ENCODE assay signal across 9 mouse cellular contexts in genomic region chr6:7845680-7846017, GRCm38 (mm10). TPM values are rescaled to one million over a fixed set of nuclear protein-coding genes. Genes with fewer than 3 reads are reported as not detected.
DNase-seq lines count a peak whose midpoint lies in the region; ATAC-seq lines count a peak whose summit lies in the region.
"Had no signal": no experiment of that assay in that cellular context is flagged by ENCODE, and none has a peak within 500 bp of the region (broad histone marks: within the 10 kb centered on the region; RNA-seq: fewer than 3 reads in every experiment).

No protein-coding gene starts in this region.

- H3K27me3 ChIP-seq in forebrain, embryonic 10.5 days (ENCODE audit: poor library complexity, severe bottlenecking) = no peaks in the 10 kb centered on the region
- no peaks in the 10 kb centered on the region for H3K27me3 ChIP-seq in liver, embryonic 11.5 days (replicated peaks; ENCODE audit: control insufficient read depth, insufficient read depth, low read length)
- H3K27me3 ChIP-seq: Patski had no signal

- peak overlapping the region; percentile 79 for H3K4me3 ChIP-seq in forebrain, embryonic 10.5 days
- peak overlapping the region; percentile 92 for H3K4me3 ChIP-seq in liver, embryonic 11.5 days (ENCODE audit: low read depth, low read length)

- WGBS in forebrain, embryonic 10.5 days = 35% methylated on average over 6 of the region's 6 CpGs
- 1% methylated on average over 6 of the region's 6 CpGs for WGBS in liver, embryonic 11.5 days

- H3K4me1 ChIP-seq in forebrain, embryonic 10.5 days = peaks cover 31% of the 10 kb centered on the region
- peaks cover 30% of the 10 kb centered on the region for H3K4me1 ChIP-seq in liver, embryonic 11.5 days (replicated peaks; ENCODE audit: control insufficient read depth, insufficient read depth, low read length)

- DNase-seq in embryo, embryonic 11 days = peak; percentile 22
- no peak for DNase-seq in embryo, embryonic 9.5 days (ENCODE audit: extremely low spot score)
- DNase-seq in 416B (ENCODE audit: low read depth) = peak; percentile 77
- no peak for DNase-seq in forebrain, embryonic 10.5 days (ENCODE audit: extremely low spot score, low spot score)
- no peak for DNase-seq in liver, embryonic 11.5 days (ENCODE audit: low spot score)
- peak; percentile 39 for DNase-seq in thymus, postnatal 14 days
- DNase-seq in cerebellum, postnatal 10 days = no peak
- no peak for DNase-seq in gastrocnemius, postnatal 25 days

- no peak overlapping the region for H3K27ac ChIP-seq in forebrain, embryonic 10.5 days
- H3K27ac ChIP-seq in liver, embryonic 11.5 days (ENCODE audit: low read depth, low read length) = no peak overlapping the region

- peak overlapping the region; percentile 72 for H3K4me2 ChIP-seq in liver, embryonic 11.5 days

- H3K36me3 ChIP-seq in forebrain, embryonic 10.5 days (replicated peaks) = no peaks in the 10 kb centered on the region
- H3K36me3 ChIP-seq in liver, embryonic 11.5 days (ENCODE audit: control insufficient read depth, insufficient read depth, low read length) = no peaks in the 10 kb centered on the region

- no peak for ATAC-seq in liver, embryonic 11.5 days (replicated peaks; ENCODE audit: low FRiP score)

- peak overlapping the region; percentile 64; the same call in 1 of the 2 replicates for H3K9ac ChIP-seq in liver, embryonic 11.5 days (ENCODE audit: low read depth, low read length)

- H3K9me3 ChIP-seq in forebrain, embryonic 10.5 days = no peaks in the 10 kb centered on the region
- H3K9me3 ChIP-seq in liver, embryonic 11.5 days (ENCODE audit: control insufficient read depth, low read length) = no peaks in the 10 kb centered on the region

RNA-seq across cellular contexts. Expression of gene C1galt1, which starts 1.0 kb away (rescaled TPM):
- 2.1 and 2.2 TPM in 2 replicates for polyA plus RNA-seq in forebrain, embryonic 10.5 days (2016; fragmentation: Nextera tagmentation; extraction: Ambion mirVana)
- 10.5 and 11.4 TPM in 2 replicates for polyA plus RNA-seq in liver, embryonic 11.5 days (2014; fragmentation: Nextera tagmentation; extraction: Ambion mirVana)
- 10 to 100 TPM; 13.4 to 14.0 TPM for total RNA-seq in gastrocnemius, postnatal 25 days (2021)

Comparison
In these comparisons a context has a peak if more than half of its experiments do, and no peak if none do; other contexts are left out.
1. DNase-seq: peak in embryo, embryonic 11 days (single experiment), 416B (single experiment) and thymus, postnatal 14 days (single experiment); none in embryo, embryonic 9.5 days (single experiment), forebrain, embryonic 10.5 days (single experiment), liver, embryonic 11.5 days (single experiment), cerebellum, postnatal 10 days (0 of 2) and gastrocnemius, postnatal 25 days (single experiment).